Mouse (Mus musculus): ENCODE data around the gene Vmn1r236. TPM values are rescaled to one million over a fixed set of nuclear protein-coding genes. Genes with fewer than 3 reads are reported as not detected.

The Vmn1r236 gene
- total and polyA plus RNA-seq, 3 experiments = 0.01 TPM; not detected in 2

DNA sequence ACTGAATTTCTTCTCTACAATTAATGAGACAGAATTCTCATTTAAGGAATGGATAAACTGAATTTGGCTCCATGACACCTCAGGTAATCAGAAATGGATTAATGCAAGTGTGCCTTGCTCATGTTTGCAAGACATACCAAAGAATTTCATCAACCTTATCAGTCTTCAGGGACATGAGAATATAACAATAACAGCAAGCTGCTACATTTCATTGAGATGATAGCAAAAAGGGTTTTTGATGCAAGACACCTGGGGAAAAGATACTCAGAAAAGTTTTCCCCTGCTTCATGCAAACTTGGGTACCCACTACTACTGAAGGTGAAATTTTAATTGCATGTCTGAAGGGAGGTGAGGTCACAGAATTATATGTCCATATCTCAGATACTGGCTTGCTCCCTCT is 28.8 kb downstream of the Vmn1r236 start, which contains the start of gene Vmn1r237:
Gene Vmn1r237, plus strand, starts transcription at position 301 of the 400 bp plus-strand sequence.
- no peak within 1 kb of the TSS for H3K9ac ChIP-seq (ENCODE audit: control insufficient read depth, low read depth, low read length, poor library complexity, severe bottlenecking)
- no peak within 1 kb of the TSS for H3K27ac ChIP-seq (ENCODE audit: control insufficient read depth, low read depth, low read length)
- no peaks in the 10 kb centered on the region for H3K27me3 ChIP-seq (ENCODE audit: control insufficient read depth in 1 of 2, insufficient read depth in 2 of 2, low read length in 2 of 2)
- no peaks in the 10 kb centered on the region for H3K36me3 ChIP-seq (ENCODE audit: control insufficient read depth in 1 of 2, insufficient read depth in 2 of 2, low read length in 2 of 2)
- no peak within 1 kb of the TSS for H3K4me3 ChIP-seq (ENCODE audit: control insufficient read depth in 1 of 2, insufficient read depth in 1 of 2, low read depth in 2 of 2, low read length in 2 of 2)
- DNase-seq (ENCODE audit: low read depth, low spot score) = no peak
- H3K4me1 ChIP-seq (ENCODE audit: control insufficient read depth in 1 of 2, insufficient read depth in 2 of 2, low read length in 2 of 2) = no peaks in the 10 kb centered on the region
- no peaks in the 10 kb centered on the region for H3K9me3 ChIP-seq (replicated peaks; ENCODE audit: insufficient read depth, low read length)
- H3K79me2 ChIP-seq (ENCODE audit: control insufficient read depth, insufficient read depth, low read length, poor library complexity) = no peaks in the 10 kb centered on the region
- TF ChIP-seq MYC (IDR thresholded peaks at IDR 0.05; ENCODE audit: low read depth, low read length) (no peak), CHD1 (IDR thresholded peaks at IDR 0.05; ENCODE audit: low read depth, low read length) (no peak), MAX (IDR thresholded peaks at IDR 0.05; ENCODE audit: low read length) (no peak), ELF1 (IDR thresholded peaks at IDR 0.05; ENCODE audit: low read depth, low read length) (no peak), BHLHE40 (IDR thresholded peaks at IDR 0.05; ENCODE audit: borderline replicate concordance, low read depth, low read length) (no peak), MAFK (IDR thresholded peaks at IDR 0.05; ENCODE audit: borderline replicate concordance, low read depth, low read length) (no peak), CTCF (IDR thresholded peaks at IDR 0.05 in 2 of 3, conservative IDR thresholded peaks at IDR 0.05 in 1 of 3; ENCODE audit: control insufficient read depth in 1 of 3, insufficient read depth in 1 of 3, low read depth in 2 of 3, low read length in 3 of 3, poor library complexity in 1 of 3, severe bottlenecking in 1 of 3) (no peak), SIN3A (IDR thresholded peaks at IDR 0.05; ENCODE audit: low read length) (no peak), EP300 (IDR thresholded peaks at IDR 0.05; ENCODE audit: low read depth in 1 of 2, low read length in 2 of 2) (no peak), USF1 (IDR thresholded peaks at IDR 0.05; ENCODE audit: low read depth, low read length) (no peak), RCOR1 (IDR thresholded peaks at IDR 0.05; ENCODE audit: low read depth, low read length) (no peak)

Other genes starting within 250 kb of the Vmn1r236 start
- gene Vmn1r234, start 56.9 kb upstream of the Vmn1r236 start, total RNA-seq (2012; rRNA removed) = not detected in 2 replicates
- gene Vmn1r234, start 56.9 kb upstream of the Vmn1r236 start, polyA plus RNA-seq (2012; ENCODE audit: insufficient read depth in 1 of 2, insufficient read length in 2 of 2, low read depth in 1 of 2, low replicate concordance in 2 of 2, missing spikeins in 1 of 2) = not detected
- gene Vmn1r235, start 26.5 kb upstream of the Vmn1r236 start, total RNA-seq (2012; rRNA removed) = not detected in 2 replicates
- gene Vmn1r235, start 26.5 kb upstream of the Vmn1r236 start, polyA plus RNA-seq (2012; ENCODE audit: insufficient read depth in 1 of 2, insufficient read length in 2 of 2, low read depth in 1 of 2, low replicate concordance in 2 of 2, missing spikeins in 1 of 2) = not detected
- not detected in 2 replicates for gene Vmn1r237, start 28.9 kb downstream of the Vmn1r236 start, total RNA-seq (2012; rRNA removed)
- gene Vmn1r237, start 28.9 kb downstream of the Vmn1r236 start, polyA plus RNA-seq (2012; ENCODE audit: insufficient read depth in 1 of 2, insufficient read length in 2 of 2, low read depth in 1 of 2, low replicate concordance in 2 of 2, missing spikeins in 1 of 2) = not detected
- not detected in 2 replicates for gene Zfp677, start 100.8 kb downstream of the Vmn1r236 start, total RNA-seq (2012; rRNA removed)
- gene Zfp677, start 100.8 kb downstream of the Vmn1r236 start, polyA plus RNA-seq (2012; ENCODE audit: insufficient read depth in 1 of 2, insufficient read length in 2 of 2, low read depth in 1 of 2, low replicate concordance in 2 of 2, missing spikeins in 1 of 2) = not detected
- 2.0 and 2.7 TPM in 2 replicates for gene Zfp54, start 140.3 kb downstream of the Vmn1r236 start, total RNA-seq (2012; rRNA removed)
- 1 to 10 TPM in 1 of 2 experiments, not detected in 1; 1.5 TPM for gene Zfp54, start 140.3 kb downstream of the Vmn1r236 start, polyA plus RNA-seq (2012; ENCODE audit: insufficient read depth in 1 of 2, insufficient read length in 2 of 2, low read depth in 1 of 2, low replicate concordance in 2 of 2, missing spikeins in 1 of 2)
- 5.5 and 6.2 TPM in 2 replicates for gene Zfp51, start 167.4 kb downstream of the Vmn1r236 start, total RNA-seq (2012; rRNA removed)
- 1 to 10 TPM in 1 of 2 experiments, not detected in 1; 3.5 TPM for gene Zfp51, start 167.4 kb downstream of the Vmn1r236 start, polyA plus RNA-seq (2012; ENCODE audit: insufficient read depth in 1 of 2, insufficient read length in 2 of 2, low read depth in 1 of 2, low replicate concordance in 2 of 2, missing spikeins in 1 of 2)
- gene Zfp53, start 206.1 kb downstream of the Vmn1r236 start, total RNA-seq (2012; rRNA removed) = 1.8 TPM in 2 replicates
- gene Zfp53, start 206.1 kb downstream of the Vmn1r236 start, polyA plus RNA-seq (2012; ENCODE audit: insufficient read depth in 1 of 2, insufficient read length in 2 of 2, low read depth in 1 of 2, low replicate concordance in 2 of 2, missing spikeins in 1 of 2) = 1 to 10 TPM in 1 of 2 experiments, not detected in 1; 2.2 TPM